Comparison of ENCODE assay signal across 22 mouse cellular contexts in genomic region chr1:175870716-175871115, GRCm38 (mm10). TPM values are rescaled to one million over a fixed set of nuclear protein-coding genes. Genes with fewer than 3 reads are reported as not detected.
DNase-seq lines count a peak whose midpoint lies in the region; ATAC-seq and TF ChIP-seq lines count a peak whose summit lies in the region.
"Had no signal": no experiment of that assay in that cellular context is flagged by ENCODE, and none has a peak within 500 bp of the region (broad histone marks: within the 10 kb centered on the region; RNA-seq: fewer than 3 reads in every experiment).

No protein-coding gene starts in this region.

- H3K4me3 ChIP-seq in hindbrain, postnatal 0 days (ENCODE audit: low read length): no peak overlapping the region
- H3K4me3 ChIP-seq in hindbrain, embryonic 11.5 days (ENCODE audit: low read depth, low read length): no peak overlapping the region
- no peak overlapping the region for H3K4me3 ChIP-seq in midbrain, postnatal 0 days (ENCODE audit: low read depth, low read length)
- H3K4me3 ChIP-seq: embryonic facial prominence, embryonic 10.5 days; forebrain, embryonic 15.5 days; heart, embryonic 10.5 days; hindbrain, embryonic 15.5 days had no signal

- H3K27ac ChIP-seq in hindbrain, postnatal 0 days: no peak overlapping the region
- H3K27ac ChIP-seq in hindbrain, embryonic 11.5 days (ENCODE audit: low read depth, low read length): no peak overlapping the region
- H3K27ac ChIP-seq in midbrain, postnatal 0 days (ENCODE audit: low read depth, low read length): no peak overlapping the region
- H3K27ac ChIP-seq: embryonic facial prominence, embryonic 10.5 days; forebrain, embryonic 15.5 days; heart, embryonic 10.5 days; hindbrain, embryonic 15.5 days had no signal

- no peak for ATAC-seq in hindbrain, postnatal 0 days
- ATAC-seq in hindbrain, embryonic 11.5 days (ENCODE audit: low FRiP score): no peak
- ATAC-seq in midbrain, postnatal 0 days (ENCODE audit: low FRiP score): no peak
- ATAC-seq: forebrain, embryonic 15.5 days; Patski had no signal

- no peak for TF ChIP-seq POLR2A in brain, embryonic 14.5 days (IDR thresholded peaks at IDR 0.05; ENCODE audit: borderline replicate concordance, extremely low read depth, insufficient read depth, insufficient read length, poor library complexity, severe bottlenecking)

- no peak for TF ChIP-seq CTCF in hindbrain, postnatal 0 days (IDR thresholded peaks at IDR 0.05; ENCODE audit: low read depth)
- no peak for TF ChIP-seq CTCF in brain, embryonic 14.5 days (IDR thresholded peaks at IDR 0.05; ENCODE audit: borderline replicate concordance, extremely low read depth, insufficient read depth, insufficient read length)
- no peak for TF ChIP-seq CTCF in midbrain, postnatal 0 days (IDR thresholded peaks at IDR 0.05)

- H3K27me3 ChIP-seq in hindbrain, postnatal 0 days (ENCODE audit: insufficient read depth, low read length): no peaks in the 10 kb centered on the region
- H3K27me3 ChIP-seq in hindbrain, embryonic 11.5 days (ENCODE audit: control insufficient read depth, insufficient read depth, low read length): no peaks in the 10 kb centered on the region
- no peaks in the 10 kb centered on the region for H3K27me3 ChIP-seq in midbrain, postnatal 0 days (ENCODE audit: insufficient read depth, low read length)
- H3K27me3 ChIP-seq: CH12.LX; forebrain, embryonic 15.5 days; hindbrain, embryonic 15.5 days had no signal

- H3K36me3 ChIP-seq in hindbrain, postnatal 0 days (ENCODE audit: insufficient read depth, low read length): no peaks in the 10 kb centered on the region
- H3K36me3 ChIP-seq in hindbrain, embryonic 11.5 days (ENCODE audit: control insufficient read depth, insufficient read depth, low read length): no peaks in the 10 kb centered on the region
- no peaks in the 10 kb centered on the region for H3K36me3 ChIP-seq in midbrain, postnatal 0 days (ENCODE audit: insufficient read depth, low read length)
- H3K36me3 ChIP-seq: embryonic facial prominence, embryonic 10.5 days; forebrain, embryonic 15.5 days; heart, embryonic 10.5 days; hindbrain, embryonic 15.5 days had no signal

- 53% methylated on average over 3 of the region's 3 CpGs for WGBS in hindbrain, postnatal 0 days
- 66% methylated on average over 3 of the region's 3 CpGs for WGBS in hindbrain, embryonic 11.5 days
- 32% methylated on average over 3 of the region's 3 CpGs for WGBS in midbrain, postnatal 0 days

- H3K9me3 ChIP-seq in hindbrain, postnatal 0 days (ENCODE audit: low read length): no peaks in the 10 kb centered on the region
- H3K9me3 ChIP-seq in hindbrain, embryonic 11.5 days (ENCODE audit: control insufficient read depth, low read length): no peaks in the 10 kb centered on the region
- H3K9me3 ChIP-seq in midbrain, postnatal 0 days (ENCODE audit: low read length): no peaks in the 10 kb centered on the region
- H3K9me3 ChIP-seq: embryonic facial prominence, embryonic 10.5 days; forebrain, embryonic 15.5 days; heart, embryonic 10.5 days; hindbrain, embryonic 15.5 days had no signal

- H3K9ac ChIP-seq in hindbrain, postnatal 0 days (replicated peaks; ENCODE audit: low read length): no peak overlapping the region
- no peak overlapping the region for H3K9ac ChIP-seq in hindbrain, embryonic 11.5 days (ENCODE audit: low read depth, low read length)
- no peak overlapping the region for H3K9ac ChIP-seq in midbrain, postnatal 0 days (replicated peaks; ENCODE audit: low read length, poor library complexity, severe bottlenecking)
- H3K9ac ChIP-seq: forebrain, embryonic 15.5 days; hindbrain, embryonic 15.5 days had no signal

- H3K4me1 ChIP-seq in hindbrain, postnatal 0 days (ENCODE audit: insufficient read depth, low read length): no peaks in the 10 kb centered on the region
- H3K4me1 ChIP-seq in hindbrain, embryonic 11.5 days (replicated peaks; ENCODE audit: control insufficient read depth, insufficient read depth, low read length): no peaks in the 10 kb centered on the region
- H3K4me1 ChIP-seq in midbrain, postnatal 0 days (ENCODE audit: insufficient read depth, low read length): no peaks in the 10 kb centered on the region
- H3K4me1 ChIP-seq: forebrain, embryonic 15.5 days; heart, embryonic 10.5 days had no signal

- peak; percentile 29 for DNase-seq in hindbrain, postnatal 0 days (ENCODE audit: low spot score)
- DNase-seq in hindbrain, embryonic 11.5 days (ENCODE audit: low spot score): no peak
- peak; percentile 17 for DNase-seq in R1 (ENCODE audit: low read depth, low spot score)
- peak; percentile 48 for DNase-seq in brain, embryonic 14.5 days (ENCODE audit: low read depth)
- peak; percentile 28 for DNase-seq in midbrain, postnatal 0 days (ENCODE audit: low spot score)
- no peak for DNase-seq in heart, postnatal 4 days
- DNase-seq: adrenal gland, postnatal 10 days; cerebellum, adult 2 months; cerebellum, postnatal 10 days; gastrocnemius, postnatal 36 days; heart, adult 18-20 months; heart, postnatal 10 days had no signal

- H3K4me2 ChIP-seq in hindbrain, postnatal 0 days (ENCODE audit: low read depth, low read length): no peak overlapping the region
- H3K4me2 ChIP-seq in hindbrain, embryonic 11.5 days (replicated peaks; ENCODE audit: low read depth, low read length): no peak overlapping the region
- H3K4me2 ChIP-seq in midbrain, postnatal 0 days (ENCODE audit: low read depth, low read length, poor library complexity, severe bottlenecking): no peak overlapping the region
- H3K4me2 ChIP-seq: forebrain, embryonic 15.5 days; hindbrain, embryonic 15.5 days had no signal

RNA-seq across cellular contexts. Expression of gene Exo1, which starts 9.7 kb away (rescaled TPM):
- total RNA-seq in hindbrain, postnatal 0 days (2014; rRNA removed): 3.2 and 3.5 TPM in 2 replicates
- polyA plus RNA-seq in hindbrain, postnatal 0 days (2015; fragmentation: Nextera tagmentation; extraction: Ambion mirVana): 4.8 and 7.3 TPM in 2 replicates
- 101 and 102 TPM in 2 replicates for polyA plus RNA-seq in hindbrain, embryonic 11.5 days (2014; fragmentation: Nextera tagmentation; extraction: Ambion mirVana)
- 4.3 and 5.4 TPM in 2 replicates for polyA plus RNA-seq in brain, embryonic 14.5 days (2012; rRNA removed)
- 1.1 and 2.1 TPM in 2 replicates for total RNA-seq in midbrain, postnatal 0 days (2014; rRNA removed)
- 1.4 and 1.6 TPM in 2 replicates for polyA plus RNA-seq in midbrain, postnatal 0 days (2015; fragmentation: Nextera tagmentation; extraction: Ambion mirVana)
- total RNA-seq in heart, postnatal 4 days (2021): 10 to 100 TPM; 10.2 to 14.5 TPM
- total RNA-seq: gastrocnemius, adult 8-10 months had no signal

RNA-seq across cellular contexts. Expression of gene Gm38100, which starts 49.4 kb away (rescaled TPM):
- not detected in 2 replicates for total RNA-seq in hindbrain, postnatal 0 days (2014; rRNA removed)
- polyA plus RNA-seq in hindbrain, postnatal 0 days (2015; fragmentation: Nextera tagmentation; extraction: Ambion mirVana): not detected in 2 replicates
- polyA plus RNA-seq in hindbrain, embryonic 11.5 days (2014; fragmentation: Nextera tagmentation; extraction: Ambion mirVana): not detected in 2 replicates
- polyA plus RNA-seq in brain, embryonic 14.5 days (2012; rRNA removed): not detected in 2 replicates
- not detected in 2 replicates for total RNA-seq in midbrain, postnatal 0 days (2014; rRNA removed)
- 0.09 TPM in 1 of 2 replicates, not detected in the other for polyA plus RNA-seq in midbrain, postnatal 0 days (2015; fragmentation: Nextera tagmentation; extraction: Ambion mirVana)
- total RNA-seq in heart, postnatal 4 days (2021): not detected
- total RNA-seq: adrenal gland, postnatal 10 days; adrenal gland, postnatal 4 days; CH12.LX; gastrocnemius, adult 8-10 months; gastrocnemius, postnatal 36 days; heart, adult 18-20 months; heart, postnatal 10 days; hematopoietic stem cell, adult 5-6 weeks had no signal
- polyA plus RNA-seq: cerebellum, adult 2 months; embryonic facial prominence, embryonic 10.5 days; embryonic facial prominence, embryonic 14.5 days; forebrain, embryonic 15.5 days; hindbrain, embryonic 15.5 days; Patski had no signal

Comparison
In these comparisons a context has a peak if more than half of its experiments do, and no peak if none do; other contexts are left out.
1. DNase-seq: peak in hindbrain, postnatal 0 days (single experiment), R1 (single experiment), brain, embryonic 14.5 days (single experiment) and midbrain, postnatal 0 days (single experiment); none in hindbrain, embryonic 11.5 days (single experiment) and heart, postnatal 4 days (single experiment).
2. RNA of gene Exo1, which starts 9.7 kb away (polyA plus RNA-seq): 101 to 102 TPM in hindbrain, embryonic 11.5 days; 4.8 to 7.3 TPM in hindbrain, postnatal 0 days, 4.3 to 5.4 TPM in brain, embryonic 14.5 days and 1.4 to 1.6 TPM in midbrain, postnatal 0 days; every median in the first group is over 10 times any median in the second.